Mouse (Mus musculus) layer of hippocampus, adult 11-12 months (tissue): ENCODE measurements at regions not wholly inside any gene's neighbourhood (a gene's known extent, or its start where the extent isn't known, plus 50 kb on each side); places are given as distances from the start of the nearest gene placed in this dataset.

ENCODE experiments used
- DNase-seq: peaks from one replicate; pipeline ENCODE4 v3.0.0; 2022; ENCODE audit warnings: low spot score

DNA sequence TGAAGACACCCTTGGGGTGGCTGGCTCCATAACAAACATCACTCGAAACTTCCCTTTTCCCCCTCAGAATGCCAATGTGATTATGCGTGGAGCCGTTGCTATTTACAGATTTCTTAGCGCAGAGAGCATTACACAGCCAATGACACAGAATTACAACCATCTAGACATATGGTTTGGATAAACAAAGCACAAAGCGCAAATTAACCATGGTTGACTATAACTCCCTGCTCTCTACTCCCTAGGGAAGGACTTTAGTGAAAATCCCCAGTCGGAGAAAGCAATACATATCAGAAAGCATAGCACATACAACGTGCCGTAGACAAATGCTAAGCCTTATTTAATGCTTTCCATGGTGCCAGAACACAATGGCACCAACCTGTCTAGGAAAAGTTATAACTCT is 131.8 kb downstream of the Tshz3 start:
- no peak for DNase-seq

- DNase-seq = no peak
Measured at GRCm38 (mm10) chr7:36830155-36830554, 132.2 kb downstream of the Tshz3 start.

DNA sequence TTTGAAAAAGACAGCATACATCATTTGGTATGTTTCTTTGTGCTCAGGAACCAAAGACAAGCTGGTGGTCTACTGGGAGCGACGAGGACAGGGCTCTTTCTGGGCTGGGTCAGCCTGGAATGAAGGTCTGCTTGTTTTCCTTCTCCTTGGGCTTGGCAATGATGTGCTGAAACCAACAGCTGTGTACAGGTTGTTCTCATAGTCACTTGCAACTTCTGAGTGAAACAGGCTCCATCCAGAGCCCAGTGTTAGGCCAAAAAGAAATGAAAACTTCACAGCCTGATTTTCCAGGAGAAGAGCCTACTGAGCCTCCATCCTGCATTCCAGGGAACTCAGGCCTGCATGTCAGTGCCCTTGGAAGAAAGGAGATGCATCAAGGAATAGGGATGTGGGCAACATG is 150.4 kb downstream of the Tshz3 start:
- no peak for DNase-seq

- DNase-seq = no peak
Measured at GRCm38 (mm10) chr7:36851275-36851889, 153.5 kb downstream of the Tshz3 start.

- no peak for DNase-seq
Measured at GRCm38 (mm10) chr7:36854308-36854707, 156.4 kb downstream of the Tshz3 start.

DNA sequence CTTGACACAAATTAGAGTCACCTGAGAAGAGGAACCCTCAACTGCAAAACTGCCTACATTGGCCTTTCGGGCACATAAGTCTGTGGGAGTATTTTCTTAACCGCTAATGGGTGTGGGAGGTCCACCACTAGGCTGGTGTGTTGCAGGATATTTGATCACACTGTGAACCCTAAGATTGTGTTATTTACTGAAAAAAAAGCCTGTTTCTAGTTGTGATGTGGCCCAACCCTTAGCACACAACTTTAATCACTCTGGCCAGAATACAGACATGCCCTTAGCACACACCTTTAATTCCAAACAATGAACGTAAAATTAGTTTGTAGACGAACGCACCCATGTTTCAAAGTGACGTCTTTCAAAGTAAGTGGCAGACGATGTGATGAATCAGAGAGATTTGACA is 161.5 kb downstream of the Tshz3 start:
- DNase-seq = no peak

GRCm38 (mm10) chr7:36862481-36862880 is 164.6 kb downstream of the Tshz3 start:
- DNase-seq = peak; percentile 11

- no peak for DNase-seq
Measured at GRCm38 (mm10) chr7:36863745-36864144, 165.8 kb downstream of the Tshz3 start.

GRCm38 (mm10) chr7:36864675-36865074 is 166.8 kb downstream of the Tshz3 start:
- no peak for DNase-seq

- DNase-seq = no peak
Measured at GRCm38 (mm10) chr7:36866602-36867001, 168.7 kb downstream of the Tshz3 start.

DNA sequence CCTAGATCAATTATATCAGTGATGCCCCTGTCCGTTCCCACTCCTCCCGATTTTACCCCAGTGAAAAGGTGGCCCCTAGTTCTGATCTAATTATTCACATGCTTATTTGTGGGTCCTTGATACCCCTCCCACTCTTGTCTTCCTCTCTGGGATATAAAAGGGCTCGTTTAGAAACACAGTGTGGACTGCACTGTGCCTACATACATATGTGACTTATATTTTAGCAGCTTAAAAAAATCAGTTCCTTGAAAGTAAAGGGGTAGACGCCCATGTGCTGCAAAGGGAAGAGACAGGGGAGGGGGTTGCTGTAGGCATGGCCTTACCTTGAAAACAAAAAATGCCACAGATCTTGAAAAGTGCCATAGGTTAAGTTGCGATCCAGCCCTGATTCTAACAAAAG is 176.1 kb downstream of the Tshz3 start:
- DNase-seq = no peak

GRCm38 (mm10) chr7:36877686-36878085 is 179.8 kb downstream of the Tshz3 start:
- DNase-seq = no peak

DNA sequence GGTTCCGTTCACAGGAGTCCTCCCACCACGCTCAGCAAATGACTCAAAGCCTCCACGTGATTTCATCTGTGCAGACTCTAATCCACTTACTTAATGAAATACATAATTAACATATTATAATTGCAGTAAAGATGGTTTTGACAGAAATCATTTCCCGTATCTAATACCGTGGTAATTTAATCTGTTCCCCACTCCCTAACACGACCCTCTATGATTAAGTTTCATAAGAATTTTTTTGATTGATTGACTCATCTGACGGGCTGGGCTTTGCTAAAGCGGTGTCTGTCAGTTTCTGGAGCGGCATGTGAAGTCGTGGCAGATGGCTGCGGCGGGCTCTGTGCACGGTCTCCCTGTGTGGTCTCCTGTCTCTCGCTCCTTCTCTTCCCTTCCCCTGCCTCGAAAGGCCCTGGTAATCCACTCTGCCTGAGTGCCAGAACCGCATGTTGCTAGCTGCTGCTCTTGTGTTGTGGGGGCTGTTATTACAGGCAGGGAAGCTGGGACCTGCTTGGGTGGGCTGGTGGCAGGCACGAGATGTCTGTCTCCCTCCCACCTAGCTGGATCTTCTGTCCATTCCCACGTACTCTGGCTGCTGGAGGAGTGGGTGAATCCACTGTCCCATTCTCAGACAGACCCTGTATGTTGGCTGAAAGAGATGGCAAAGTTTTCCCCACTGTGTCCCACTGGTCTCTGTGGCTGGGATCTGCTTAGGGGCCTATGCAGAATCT is 195.0 kb downstream of the Tshz3 start:
- no peak for DNase-seq

- peak; percentile 15 for DNase-seq
Measured at GRCm38 (mm10) chr7:36896339-36896738, 198.4 kb downstream of the Tshz3 start.

GRCm38 (mm10) chr7:36901537-36901936 is 203.6 kb downstream of the Tshz3 start:
- DNase-seq = no peak

DNA sequence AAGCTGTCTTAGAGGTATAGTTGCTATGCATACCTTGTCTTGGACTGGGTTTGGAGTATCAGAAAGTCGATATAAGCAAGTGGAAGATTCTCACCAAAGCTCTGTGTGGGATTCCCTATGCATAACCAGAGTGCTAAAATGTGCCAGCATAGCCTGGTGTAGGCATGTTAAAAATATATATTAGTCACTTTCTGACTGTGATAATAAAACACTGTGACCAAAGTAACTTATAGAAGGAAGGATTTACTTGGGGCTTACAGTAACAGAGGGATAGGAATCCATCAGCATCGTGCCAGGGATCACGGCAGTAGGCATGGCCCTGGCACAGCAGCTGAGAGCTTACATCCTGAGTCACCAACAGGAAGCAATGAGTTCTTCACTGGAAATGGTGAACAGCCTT is 215.4 kb downstream of the Tshz3 start:
- DNase-seq = no peak

GRCm38 (mm10) chr7:36914261-36914660 is 216.3 kb downstream of the Tshz3 start:
- DNase-seq = no peak

- no peak for DNase-seq
Measured at GRCm38 (mm10) chr7:36915171-36915570, 217.3 kb downstream of the Tshz3 start.

DNA sequence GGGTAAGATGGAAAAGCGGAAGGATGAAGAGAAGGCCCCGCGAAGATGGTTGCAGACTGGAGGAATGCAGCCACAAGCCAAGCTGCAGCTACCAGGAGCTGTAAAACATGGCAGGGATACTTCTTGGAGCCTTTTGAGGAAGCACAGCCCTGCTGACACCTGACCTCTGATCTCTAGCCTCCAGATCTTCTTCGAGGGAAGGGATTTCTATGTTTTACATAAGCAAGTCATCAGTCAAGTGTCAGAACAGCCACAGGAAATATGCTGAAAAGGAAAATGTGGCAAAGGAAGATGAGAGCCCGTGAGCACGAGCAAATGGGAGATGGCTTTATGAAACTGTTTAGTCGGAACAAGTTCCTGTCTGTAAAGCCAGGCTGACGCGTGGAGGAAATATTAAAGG is 219.1 kb downstream of the Tshz3 start:
- DNase-seq = no peak

DNA sequence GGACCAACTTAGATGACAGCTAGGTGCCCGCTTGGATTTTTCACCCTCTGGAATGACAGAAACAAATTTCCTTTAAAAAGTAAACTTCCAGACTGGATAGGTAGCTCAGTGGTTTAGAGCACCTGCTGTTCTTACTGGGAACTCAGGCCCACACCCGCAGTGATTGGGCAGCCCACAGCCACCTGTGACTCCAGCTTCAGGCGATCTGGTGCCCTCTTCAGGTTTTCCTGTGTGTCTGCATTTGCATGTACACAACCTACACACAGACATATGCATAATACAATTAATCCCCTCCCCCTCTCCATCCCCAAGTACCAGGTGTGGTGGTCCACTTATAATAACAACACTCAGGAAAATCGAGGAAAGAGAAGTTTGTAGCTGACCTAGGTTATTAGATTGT is 221.5 kb downstream of the Tshz3 start:
- no peak for DNase-seq

GRCm38 (mm10) chr7:36921003-36921402 is 223.1 kb downstream of the Tshz3 start:
- no peak for DNase-seq

DNA sequence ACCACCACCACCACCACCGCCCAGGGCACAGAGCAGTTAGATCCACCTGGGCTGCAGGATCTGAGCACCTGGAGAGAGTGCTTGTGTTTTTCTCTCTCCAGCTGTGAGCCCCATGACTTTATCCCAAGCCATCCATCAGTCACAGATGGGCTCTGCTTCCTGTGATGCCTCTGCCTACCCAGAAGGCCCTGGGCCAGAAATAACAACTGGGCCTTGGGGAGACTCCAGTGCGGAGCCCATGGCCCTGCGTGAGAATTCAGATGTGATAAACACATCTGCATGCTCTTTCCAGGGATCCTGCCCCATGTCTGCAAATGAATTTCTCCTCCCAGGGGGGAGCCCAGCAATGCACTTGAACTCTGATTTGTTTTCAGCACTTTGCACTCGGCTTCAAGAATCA is 235.6 kb downstream of the Tshz3 start:
- DNase-seq = no peak

DNA sequence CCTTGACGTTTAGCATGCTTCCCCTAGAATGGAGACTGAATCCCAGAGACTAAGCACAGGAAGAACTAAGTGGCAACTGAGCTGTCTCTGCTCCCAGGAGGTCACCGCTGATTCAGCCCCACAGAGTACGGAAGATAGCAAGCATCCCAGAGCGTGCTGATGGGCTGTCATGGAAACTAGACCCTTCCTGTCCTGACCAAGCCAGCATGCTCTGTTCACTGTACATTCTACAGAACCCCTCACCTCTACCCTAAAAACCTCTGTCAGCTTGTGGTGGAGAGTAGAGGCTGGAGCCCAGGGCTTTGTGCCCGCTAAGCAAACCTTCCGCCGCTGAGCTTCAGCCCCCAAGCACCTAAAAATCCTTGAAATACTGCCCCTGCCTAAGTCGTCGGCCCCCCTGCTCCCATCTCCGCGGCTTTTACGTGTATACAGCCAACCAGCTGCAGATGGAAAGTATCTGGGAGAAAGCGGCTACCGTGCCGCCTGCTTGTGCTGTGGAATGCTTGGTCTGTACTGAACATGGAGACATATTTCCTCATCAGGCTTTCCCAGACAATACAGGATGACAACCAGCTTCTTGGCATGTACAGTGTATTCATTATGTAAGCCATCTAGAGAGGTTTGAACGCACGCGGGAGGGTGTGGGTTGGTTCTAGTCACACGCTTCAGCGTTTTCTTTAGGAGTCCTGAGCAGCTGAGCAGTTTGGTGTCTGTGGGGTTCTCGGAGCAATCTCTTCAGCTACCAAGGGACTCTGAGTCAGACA is 237.1 kb downstream of the Tshz3 start:
- DNase-seq = peak; percentile 46
